Mouse (Mus musculus): ENCODE results near the gene H2afy.

GRCm38 (mm10) chr13:56172106-56172505 lies 35.9 kb upstream of the H2afy start:
- TF ChIP-seq POLR2A (IDR thresholded peaks at IDR 0.05; ENCODE audit: insufficient read depth, low read depth, low read length) = no peak
- TF ChIP-seq CTCF (IDR thresholded peaks at IDR 0.05; ENCODE audit: insufficient read depth, low read depth, low read length) = no peak

Data from olfactory bulb, adult 2 months (tissue).